Mouse (Mus musculus) forebrain, embryonic 16.5 days (tissue): Measurements from ENCODE around the gene Mapk8ip2. TPM values are rescaled to one million over a fixed set of nuclear protein-coding genes. Genes with fewer than 3 reads are reported as not detected.
A peak's percentile ranks its signal among the peaks of the same experiment; 100 is the strongest.

Experiments used
- ATAC-seq: fragments of 200-750 bp; cut with Nextera tagmentation; 2 replicates; pipeline ENCODE4 v1.8.0; 2017; ENCODE audit warnings: mild to moderate bottlenecking, moderate library complexity
- H3K27ac ChIP-seq: fragments of 300-500 bp; sonication (generic); 2 replicates; pipeline ENCODE4 v1.5.1; 2014; ENCODE audit warnings: low read length, control low read depth
- H3K27me3 ChIP-seq: fragments of 300-500 bp; sonication (generic); replicated peaks from 2 replicates; pipeline ENCODE4 v1.6.1; 2014; ENCODE audit warnings: low read length; ENCODE audit not compliant: control insufficient read depth, insufficient read depth
- H3K36me3 ChIP-seq: fragments of 300-500 bp; sonication (generic); 2 replicates; pipeline ENCODE4 v1.6.1; 2014; ENCODE audit not compliant: control insufficient read depth, insufficient read depth
- H3K4me1 ChIP-seq: fragments of 300-500 bp; sonication (generic); replicated peaks from 2 replicates; pipeline ENCODE4 v1.6.1; 2014; ENCODE audit warnings: low read length; ENCODE audit not compliant: control insufficient read depth, insufficient read depth
- H3K4me2 ChIP-seq: fragments of 300-500 bp; sonication (generic); 2 replicates; pipeline ENCODE4 v1.6.1; 2014; ENCODE audit warnings: mild to moderate bottlenecking, low read length, control low read depth
- H3K4me3 ChIP-seq: fragments of 300-500 bp; sonication (generic); replicated peaks from 2 replicates; pipeline ENCODE4 v1.5.1; 2014; ENCODE audit warnings: mild to moderate bottlenecking, low read length, control low read depth
- H3K9ac ChIP-seq: fragments of 300-500 bp; sonication (generic); replicated peaks from 2 replicates; pipeline ENCODE4 v1.6.1; 2014; ENCODE audit warnings: low read depth, low read length, control low read depth
- H3K9me3 ChIP-seq: fragments of 300-500 bp; sonication (generic); 2 replicates; pipeline ENCODE4 v1.6.1; 2016; ENCODE audit warnings: low read length; ENCODE audit not compliant: control insufficient read depth
- WGBS: fragments of 180-500 bp; shearing (Covaris S2); extraction: QIAGEN DNeasy Blood & Tissue Kit; methylation state at CpG from one replicate; pipeline ENCODE4 v1.1.7; 2014; 5-methylcytosine and 5-hydroxymethylcytosine counted together
- polyA plus RNA-seq: library from polyadenylated mRNA; unstranded; fragments of >200 nt; fragmentation: Nextera tagmentation; extraction: Ambion mirVana; gene quantifications from 2 replicates; pipeline ENCODE4 v1.2.1, GENCODE M21; 2015

Gene Mapk8ip2
- polyA plus RNA-seq, 1 experiment from 2014 or later: 81.9 TPM

- Histone ChIP-seq H3K27me3 (no peaks in the 10 kb centered on the region), H3K9me3 (no peaks in the 10 kb centered on the region), H3K27ac (no peak overlapping the region), H3K36me3 (no peaks in the 10 kb centered on the region), H3K4me3 (no peak overlapping the region), H3K4me2 (no peak overlapping the region), H3K4me1 (peaks cover 6% of the 10 kb centered on the region), H3K9ac (no peak overlapping the region)
- ATAC-seq: no peak
- 86% methylated on average over 5 of the region's 5 CpGs for WGBS
These were observed 17.8 kb upstream of the Mapk8ip2 start for GRCm38 (mm10) chr15:89435878-89436277.

GRCm38 (mm10) chr15:89442486-89443070 lies 11.1 kb upstream of the Mapk8ip2 start:
- Histone ChIP-seq H3K27ac (no peak overlapping the region), H3K4me2 (no peak overlapping the region), H3K9me3 (no peaks in the 10 kb centered on the region), H3K9ac (no peak overlapping the region), H3K4me1 (no peaks in the 10 kb centered on the region), H3K36me3 (no peaks in the 10 kb centered on the region), H3K27me3 (no peaks in the 10 kb centered on the region), H3K4me3 (no peak overlapping the region)
- no peak for ATAC-seq
- 38% methylated on average over 8 of the region's 8 CpGs for WGBS

GRCm38 (mm10) chr15:89452906-89453864 lies 528 bp upstream of the Mapk8ip2 start:
- Histone ChIP-seq H3K4me3 (peak overlapping the region; percentile 86), H3K36me3 (peaks cover 13% of the 10 kb centered on the region), H3K9me3 (no peaks in the 10 kb centered on the region), H3K4me2 (peak overlapping the region; percentile 88), H3K27ac (peak overlapping the region; percentile 67), H3K27me3 (no peaks in the 10 kb centered on the region), H3K4me1 (peaks cover 23% of the 10 kb centered on the region), H3K9ac (peak overlapping the region; percentile 87)
- 5% methylated on average over 24 of the region's 24 CpGs for WGBS
- peak; percentile 65 for ATAC-seq

- no peaks in the 10 kb centered on the region for H3K27me3 ChIP-seq
- peaks cover 23% of the 10 kb centered on the region for H3K4me1 ChIP-seq
- no peaks in the 10 kb centered on the region for H3K9me3 ChIP-seq
- H3K4me3 ChIP-seq: peak overlapping the region; percentile 86
- peaks cover 23% of the 10 kb centered on the region for H3K36me3 ChIP-seq
- 9% methylated on average over 4 of the region's 6 CpGs for WGBS
- H3K4me2 ChIP-seq: peak overlapping the region; percentile 88
- peak; percentile 45 for ATAC-seq
- H3K27ac ChIP-seq: no peak overlapping the region; the same call in 1 of the 2 replicates
- peak overlapping the region; percentile 87 for H3K9ac ChIP-seq
These were observed 1.1 kb downstream of the Mapk8ip2 start for GRCm38 (mm10) chr15:89454857-89455256.

- H3K9me3 ChIP-seq: no peaks in the 10 kb centered on the region
- no peak for ATAC-seq
- peak overlapping the region; percentile 88 for H3K4me2 ChIP-seq
- H3K9ac ChIP-seq: no peak overlapping the region
- H3K4me3 ChIP-seq: peak overlapping the region; percentile 86
- no peaks in the 10 kb centered on the region for H3K27me3 ChIP-seq
- peaks cover 25% of the 10 kb centered on the region for H3K36me3 ChIP-seq
- H3K4me1 ChIP-seq: peaks cover 23% of the 10 kb centered on the region
- no peak overlapping the region for H3K27ac ChIP-seq
- WGBS: 77% methylated on average over 6 of the region's 6 CpGs
These were observed 1.9 kb downstream of the Mapk8ip2 start for GRCm38 (mm10) chr15:89455642-89456041.

- ATAC-seq: no peak
These were observed 5.2 kb downstream of the Mapk8ip2 start for GRCm38 (mm10) chr15:89458942-89459341.

GRCm38 (mm10) chr15:89459821-89460220 lies 6.1 kb downstream of the Mapk8ip2 start:
- WGBS: 90% methylated on average over 7 of the region's 7 CpGs
- Histone ChIP-seq H3K36me3 (peaks cover 42% of the 10 kb centered on the region), H3K9ac (no peak overlapping the region), H3K4me3 (no peak overlapping the region), H3K4me2 (no peak overlapping the region), H3K27me3 (no peaks in the 10 kb centered on the region), H3K9me3 (no peaks in the 10 kb centered on the region), H3K4me1 (peaks cover 12% of the 10 kb centered on the region), H3K27ac (no peak overlapping the region)
- no peak for ATAC-seq

More at GRCm38 (mm10) chr15:89458942-89459341, 5.2 kb downstream of the Mapk8ip2 start:
- Histone ChIP-seq H3K36me3 (peaks cover 42% of the 10 kb centered on the region), H3K9ac (no peak overlapping the region), H3K4me2 (no peak overlapping the region), H3K4me1 (peaks cover 15% of the 10 kb centered on the region), H3K27me3 (no peaks in the 10 kb centered on the region), H3K4me3 (no peak overlapping the region), H3K27ac (no peak overlapping the region), H3K9me3 (no peaks in the 10 kb centered on the region)
- 95% methylated on average over 15 of the region's 15 CpGs for WGBS

GRCm38 (mm10) chr15:89460298-89460697 lies 6.6 kb downstream of the Mapk8ip2 start:
- Histone ChIP-seq H3K27ac (no peak overlapping the region), H3K27me3 (no peaks in the 10 kb centered on the region), H3K9ac (no peak overlapping the region), H3K4me1 (peaks cover 8% of the 10 kb centered on the region), H3K9me3 (no peaks in the 10 kb centered on the region), H3K36me3 (peaks cover 42% of the 10 kb centered on the region), H3K4me3 (no peak overlapping the region), H3K4me2 (no peak overlapping the region)
- no peak for ATAC-seq
- WGBS: 77% methylated on average over 10 of the region's 10 CpGs

GRCm38 (mm10) chr15:89461321-89461720 lies 7.6 kb downstream of the Mapk8ip2 start:
- Histone ChIP-seq H3K27ac (no peak overlapping the region), H3K4me3 (no peak overlapping the region), H3K9me3 (no peaks in the 10 kb centered on the region), H3K9ac (no peak overlapping the region), H3K27me3 (no peaks in the 10 kb centered on the region), H3K4me2 (no peak overlapping the region), H3K4me1 (no peaks in the 10 kb centered on the region; the same call in 1 of the 2 replicates), H3K36me3 (peaks cover 42% of the 10 kb centered on the region)
- WGBS: 86% methylated on average over 15 of the region's 15 CpGs
- no peak for ATAC-seq
